Mouse (Mus musculus): Measurements from ENCODE around the gene Kdm1a. TPM values are rescaled to one million over a fixed set of nuclear protein-coding genes. Genes with fewer than 3 reads are reported as not detected.

The Kdm1a gene
- total and polyA plus RNA-seq, 2 experiments from 2014 or later = 47.7 to 147 TPM

- no peak overlapping the region for H3K27ac ChIP-seq (ENCODE audit: low read depth, low read length)
- 94% methylated on average over 4 of the region's 4 CpGs for WGBS
- H3K27me3 ChIP-seq (ENCODE audit: insufficient read depth, low read length) = no peaks in the 10 kb centered on the region
- DNase-seq (ENCODE audit: low spot score) (no peak), ATAC-seq (ENCODE audit: low FRiP score) (no peak)
- no peaks in the 10 kb centered on the region for H3K9me3 ChIP-seq (ENCODE audit: low read length)
- no peak overlapping the region for H3K9ac ChIP-seq (replicated peaks; ENCODE audit: low read length, poor library complexity, severe bottlenecking)
- no peak for TF ChIP-seq CTCF (IDR thresholded peaks at IDR 0.05)
- H3K4me1 ChIP-seq (ENCODE audit: insufficient read depth, low read length) = no peaks in the 10 kb centered on the region
- no peak overlapping the region for H3K4me2 ChIP-seq (ENCODE audit: low read depth, low read length, poor library complexity, severe bottlenecking)
- no peak overlapping the region for H3K4me3 ChIP-seq (ENCODE audit: low read depth, low read length)
- H3K36me3 ChIP-seq (ENCODE audit: insufficient read depth, low read length) = no peaks in the 10 kb centered on the region
These were observed 14.5 kb downstream of the Kdm1a start for GRCm38 (mm10) chr4:136588003-136588402.

- WGBS = 87% methylated on average over 4 of the region's 4 CpGs
- H3K27me3 ChIP-seq (ENCODE audit: insufficient read depth, low read length) = no peaks in the 10 kb centered on the region
- DNase-seq (ENCODE audit: low spot score) (no peak), ATAC-seq (ENCODE audit: low FRiP score) (no peak)
- no peak for TF ChIP-seq CTCF (IDR thresholded peaks at IDR 0.05)
- H3K4me2 ChIP-seq (ENCODE audit: low read depth, low read length, poor library complexity, severe bottlenecking) = no peak overlapping the region
- H3K9me3 ChIP-seq (ENCODE audit: low read length) = no peaks in the 10 kb centered on the region
- no peak overlapping the region for H3K9ac ChIP-seq (replicated peaks; ENCODE audit: low read length, poor library complexity, severe bottlenecking)
- no peak overlapping the region for H3K4me3 ChIP-seq (ENCODE audit: low read depth, low read length)
- no peak overlapping the region for H3K27ac ChIP-seq (ENCODE audit: low read depth, low read length)
- H3K4me1 ChIP-seq (ENCODE audit: insufficient read depth, low read length) = no peaks in the 10 kb centered on the region
- no peaks in the 10 kb centered on the region for H3K36me3 ChIP-seq (ENCODE audit: insufficient read depth, low read length)
These were observed 15.2 kb downstream of the Kdm1a start for GRCm38 (mm10) chr4:136587221-136587827.

GRCm38 (mm10) chr4:136581885-136582284 is 20.6 kb downstream of the Kdm1a start:
- Histone ChIP-seq H3K27ac (ENCODE audit: low read depth, low read length) (no peak overlapping the region), H3K4me1 (ENCODE audit: insufficient read depth, low read length) (no peaks in the 10 kb centered on the region; the same call in 1 of the 2 replicates), H3K36me3 (ENCODE audit: insufficient read depth, low read length) (no peaks in the 10 kb centered on the region), H3K4me3 (ENCODE audit: low read depth, low read length) (no peak overlapping the region), H3K9me3 (ENCODE audit: low read length) (no peaks in the 10 kb centered on the region), H3K4me2 (ENCODE audit: low read depth, low read length, poor library complexity, severe bottlenecking) (no peak overlapping the region), H3K27me3 (ENCODE audit: insufficient read depth, low read length) (no peaks in the 10 kb centered on the region), H3K9ac (replicated peaks; ENCODE audit: low read length, poor library complexity, severe bottlenecking) (no peak overlapping the region)
- WGBS = 95% methylated on average over 3 of the region's 3 CpGs
- DNase-seq (ENCODE audit: low spot score) (no peak), ATAC-seq (ENCODE audit: low FRiP score) (no peak)
- no peak for TF ChIP-seq CTCF (IDR thresholded peaks at IDR 0.05)

GRCm38 (mm10) chr4:136569998-136570397 is 32.5 kb downstream of the Kdm1a start:
- Histone ChIP-seq H3K4me2 (ENCODE audit: low read depth, low read length, poor library complexity, severe bottlenecking) (no peak overlapping the region), H3K4me3 (ENCODE audit: low read depth, low read length) (no peak overlapping the region), H3K9me3 (ENCODE audit: low read length) (no peaks in the 10 kb centered on the region), H3K4me1 (ENCODE audit: insufficient read depth, low read length) (no peaks in the 10 kb centered on the region), H3K36me3 (ENCODE audit: insufficient read depth, low read length) (peaks cover 28% of the 10 kb centered on the region), H3K27me3 (ENCODE audit: insufficient read depth, low read length) (no peaks in the 10 kb centered on the region), H3K9ac (replicated peaks; ENCODE audit: low read length, poor library complexity, severe bottlenecking) (no peak overlapping the region), H3K27ac (ENCODE audit: low read depth, low read length) (no peak overlapping the region)
- DNase-seq (ENCODE audit: low spot score) (no peak), ATAC-seq (ENCODE audit: low FRiP score) (no peak)
- TF ChIP-seq CTCF (IDR thresholded peaks at IDR 0.05) = no peak

GRCm38 (mm10) chr4:136568629-136569028 is 33.9 kb downstream of the Kdm1a start:
- no peak overlapping the region for H3K4me3 ChIP-seq (ENCODE audit: low read depth, low read length)
- H3K4me1 ChIP-seq (ENCODE audit: insufficient read depth, low read length) = no peaks in the 10 kb centered on the region
- H3K9me3 ChIP-seq (ENCODE audit: low read length) = no peaks in the 10 kb centered on the region
- peak; percentile 52 for TF ChIP-seq CTCF (IDR thresholded peaks at IDR 0.05)
- no peak overlapping the region for H3K27ac ChIP-seq (ENCODE audit: low read depth, low read length)
- H3K4me2 ChIP-seq (ENCODE audit: low read depth, low read length, poor library complexity, severe bottlenecking) = no peak overlapping the region
- 75% methylated on average over 3 of the region's 3 CpGs for WGBS
- H3K27me3 ChIP-seq (ENCODE audit: insufficient read depth, low read length) = no peaks in the 10 kb centered on the region
- peaks cover 28% of the 10 kb centered on the region for H3K36me3 ChIP-seq (ENCODE audit: insufficient read depth, low read length)
- H3K9ac ChIP-seq (replicated peaks; ENCODE audit: low read length, poor library complexity, severe bottlenecking) = no peak overlapping the region
- DNase-seq (ENCODE audit: low spot score) (no peak), ATAC-seq (ENCODE audit: low FRiP score) (no peak)

GRCm38 (mm10) chr4:136562755-136563154 is 39.8 kb downstream of the Kdm1a start:
- H3K36me3 ChIP-seq (ENCODE audit: insufficient read depth, low read length) = peaks cover 29% of the 10 kb centered on the region
- H3K9me3 ChIP-seq (ENCODE audit: low read length) = no peaks in the 10 kb centered on the region
- no peak overlapping the region for H3K9ac ChIP-seq (replicated peaks; ENCODE audit: low read length, poor library complexity, severe bottlenecking)
- 66% methylated on average over 6 of the region's 6 CpGs for WGBS
- no peak overlapping the region for H3K4me2 ChIP-seq (ENCODE audit: low read depth, low read length, poor library complexity, severe bottlenecking)
- TF ChIP-seq CTCF (IDR thresholded peaks at IDR 0.05) = no peak
- H3K4me1 ChIP-seq (ENCODE audit: insufficient read depth, low read length) = no peaks in the 10 kb centered on the region
- H3K27me3 ChIP-seq (ENCODE audit: insufficient read depth, low read length) = no peaks in the 10 kb centered on the region
- H3K4me3 ChIP-seq (ENCODE audit: low read depth, low read length) = no peak overlapping the region
- H3K27ac ChIP-seq (ENCODE audit: low read depth, low read length) = no peak overlapping the region
- ATAC-seq (ENCODE audit: low FRiP score) (no peak), DNase-seq (ENCODE audit: low spot score) (peak; percentile 25)

All from midbrain, postnatal 0 days (tissue).